Mouse (Mus musculus) C2C12 (cell line): ENCODE data around the gene C4b.

ENCODE experiments used
- CTCF ChIP-seq: IDR thresholded peaks from one replicate; pipeline ENCODE4 v1.5.1; 2011; ENCODE audit not compliant: control insufficient read depth, insufficient read depth, insufficient read length
- USF1 ChIP-seq: IDR thresholded peaks from one replicate; pipeline ENCODE4 v1.6.1; 2011; ENCODE audit warnings: low read depth, mild to moderate bottlenecking, control low read depth, moderate library complexity

DNA sequence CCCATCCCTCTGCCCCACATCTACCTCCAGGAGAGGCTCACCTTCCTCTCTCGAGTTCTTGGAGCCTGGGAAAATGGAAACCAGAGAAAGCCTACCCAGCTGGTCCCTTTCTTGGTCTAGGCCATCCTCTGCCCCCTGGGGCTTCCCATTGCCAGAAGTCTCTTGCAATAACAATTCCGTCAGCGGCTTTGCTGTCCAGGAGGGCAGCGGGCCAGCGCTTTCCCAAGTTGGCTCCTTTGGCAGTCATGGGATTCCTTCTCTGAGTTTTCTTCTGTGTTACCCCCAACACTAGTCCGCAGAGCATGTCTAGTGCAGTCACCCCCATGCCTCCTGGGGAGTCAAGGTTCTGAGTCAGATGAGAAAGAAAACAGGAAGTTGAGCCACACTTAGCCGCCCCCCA is 50.8 kb downstream of the C4b start:
- TF ChIP-seq USF1 (no peak), CTCF (no peak)
